Mouse (Mus musculus) lung, embryonic 16.5 days (tissue): Measurements from ENCODE around the gene R3hdm1. TPM values are rescaled to one million over a fixed set of nuclear protein-coding genes. Genes with fewer than 3 reads are reported as not detected.

Source experiments
- microRNA counts: library from miRNA; unstranded; fragments of <30 nt; microRNA quantifications from one replicate; lab custom pipeline; 2016
- microRNA-seq: library from miRNA; unstranded; fragments of <30 nt; microRNA quantifications from one replicate; pipeline ENCODE4, GENCODE M21; 2016
- polyA plus RNA-seq: library from polyadenylated mRNA; unstranded; fragments of >200 nt; fragmentation: Nextera tagmentation; extraction: Ambion mirVana; gene quantifications from 2 replicates; pipeline ENCODE4 v1.2.1, GENCODE M21; 2015

R3hdm1 gene
- polyA plus RNA-seq, 1 experiment from 2014 or later, result 57.1 TPM

MicroRNA genes within 50 kb of the gene (microRNA counts, 519-probe panel; counts per million panel counts)
- microRNA mmu-miR-128 (lab: Ali Mortazavi, UCI), result 2,592 counts per million, percentile 47 among the panel's probes with 10 or more counts

Small RNA genes within 50 kb of the gene (microRNA-seq; reads per million reads assigned to microRNA genes)
- 84.0 reads per million, percentile 49 among the genes with 10 or more reads in this experiment for gene Mir128-1

Other genes starting within 250 kb of the R3hdm1 start
- gene Map3k19, start 248.3 kb upstream of the R3hdm1 start, polyA plus RNA-seq, result 0.82 and 1.0 TPM in 2 replicates
- 23.2 and 23.7 TPM in 2 replicates for gene Rab3gap1, start 234.5 kb upstream of the R3hdm1 start, polyA plus RNA-seq
- 9.5 and 12.1 TPM in 2 replicates for gene Zranb3, start 254 bp upstream of the R3hdm1 start, polyA plus RNA-seq
- 57.1 and 63.8 TPM in 2 replicates for gene Ubxn4, start 140.7 kb downstream of the R3hdm1 start, polyA plus RNA-seq
- 0.09 TPM in 1 of 2 replicates, not detected in the other for gene Lct, start 225.0 kb downstream of the R3hdm1 start, polyA plus RNA-seq